Mouse (Mus musculus): ENCODE measurements around the gene Vps37c.

DNA sequence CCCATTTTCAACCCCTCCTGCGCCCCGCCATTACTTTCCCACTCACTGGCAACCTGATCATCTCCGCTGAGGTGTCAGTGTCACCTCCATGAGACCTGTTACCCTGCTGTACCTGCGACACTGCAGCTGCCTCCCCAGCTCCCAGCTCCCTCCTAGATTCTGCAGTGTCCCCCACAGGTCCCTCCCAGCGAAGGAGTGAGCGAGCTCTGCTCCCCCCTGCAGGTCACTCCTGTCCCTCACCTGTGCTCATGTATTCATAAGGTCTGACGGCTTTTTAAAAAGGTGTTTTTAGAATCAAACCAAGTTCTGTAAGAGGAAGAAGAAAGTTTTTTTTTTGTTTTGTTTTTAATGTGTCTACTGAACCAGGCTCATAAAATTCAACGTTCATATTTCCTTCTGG, 13.6 kb downstream of the Vps37c start:
- TF ChIP-seq CTCF (IDR thresholded peaks at IDR 0.05; ENCODE audit: low read depth) (no peak), EP300 (IDR thresholded peaks at IDR 0.05; ENCODE audit: low read depth) (no peak)
